Mouse (Mus musculus) liver, postnatal 0 days (tissue): ENCODE measurements at regions not wholly inside any gene's neighbourhood (a gene's known extent, or its start where the extent isn't known, plus 50 kb on each side); places are given as distances from the start of the nearest gene placed in this dataset.

ENCODE experiments used
- CTCF ChIP-seq: sonication (generic); IDR thresholded peaks from 2 replicates; pipeline ENCODE4 v1.5.1; 2016; ENCODE audit warnings: antibody characterized with exemption, low read depth
- EP300 ChIP-seq: IDR thresholded peaks from 2 replicates; pipeline ENCODE4 v1.6.1; 2016; ENCODE audit warnings: antibody characterized with exemption, low read depth, mild to moderate bottlenecking

DNA sequence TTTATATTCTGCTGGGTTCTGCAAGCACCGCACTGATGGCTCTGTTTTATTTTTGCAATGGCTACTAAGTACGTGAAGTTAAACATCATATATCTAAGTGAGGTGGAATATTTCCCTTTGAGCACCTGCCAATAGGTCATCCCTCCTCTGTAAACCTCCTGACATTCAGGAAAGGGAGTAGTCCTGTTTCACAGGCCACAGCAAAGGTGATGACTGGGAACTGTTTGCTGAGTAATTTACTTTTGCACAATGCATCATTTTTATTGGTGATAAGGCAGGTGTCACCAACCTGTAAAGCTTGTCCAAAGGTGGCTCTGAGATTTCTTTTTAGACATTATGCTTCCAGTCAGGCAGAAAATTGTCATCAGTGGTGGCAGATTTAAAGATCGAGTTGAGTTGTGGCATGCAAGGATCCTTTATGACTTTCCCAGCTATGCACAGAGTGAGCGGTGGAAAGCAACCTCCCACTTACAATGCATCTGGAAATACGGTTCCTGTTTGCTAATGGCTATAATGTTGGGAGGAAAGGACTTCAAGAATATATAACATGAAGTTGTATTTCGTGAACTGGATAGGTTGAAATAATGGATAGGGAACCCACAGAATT is 1430.3 kb downstream of the 4930444P10Rik start:
- no peak for TF ChIP-seq CTCF
- no peak for TF ChIP-seq EP300
